Mouse (Mus musculus): ENCODE measurements around the gene Gm45808. TPM values are rescaled to one million over a fixed set of nuclear protein-coding genes. Genes with fewer than 3 reads are reported as not detected.

Gm45808 gene
- polyA plus RNA-seq, 1 experiment from 2014 or later: not detected

- H3K4me3 ChIP-seq: no peak overlapping the region
- no peak overlapping the region for H3K27ac ChIP-seq
- H3K4me1 ChIP-seq: peaks cover 35% of the 10 kb centered on the region
- H3K9me3 ChIP-seq: no peaks in the 10 kb centered on the region
- ATAC-seq (replicated peaks): no peak
- WGBS: 77% methylated on average over 13 of the region's 13 CpGs
- no peaks in the 10 kb centered on the region for H3K27me3 ChIP-seq (replicated peaks)
- H3K4me2 ChIP-seq: no peak overlapping the region
- H3K36me3 ChIP-seq (replicated peaks): peaks cover 10% of the 10 kb centered on the region
- no peak overlapping the region for H3K9ac ChIP-seq
These were observed 30.5 kb downstream of the Gm45808 start for GRCm38 (mm10) chr7:45455932-45456696.

GRCm38 (mm10) chr7:45454971-45455370 is 31.6 kb downstream of the Gm45808 start:
- H3K9ac ChIP-seq: no peak overlapping the region
- no peak overlapping the region for H3K4me3 ChIP-seq
- peaks cover 24% of the 10 kb centered on the region for H3K4me1 ChIP-seq
- H3K27me3 ChIP-seq (replicated peaks): no peaks in the 10 kb centered on the region
- WGBS: 90% methylated on average over 15 of the region's 15 CpGs
- H3K36me3 ChIP-seq (replicated peaks): peaks cover 10% of the 10 kb centered on the region
- ATAC-seq (replicated peaks): no peak
- H3K9me3 ChIP-seq: no peaks in the 10 kb centered on the region
- H3K27ac ChIP-seq: no peak overlapping the region
- no peak overlapping the region for H3K4me2 ChIP-seq

GRCm38 (mm10) chr7:45451344-45451982 is 35.1 kb downstream of the Gm45808 start:
- Histone ChIP-seq H3K9ac (no peak overlapping the region), H3K4me3 (no peak overlapping the region), H3K9me3 (no peaks in the 10 kb centered on the region), H3K27me3 (replicated peaks) (no peaks in the 10 kb centered on the region), H3K4me2 (no peak overlapping the region), H3K36me3 (replicated peaks) (peaks cover 10% of the 10 kb centered on the region), H3K27ac (peak overlapping the region; percentile 25; the same call in 1 of the 2 replicates), H3K4me1 (peaks cover 3% of the 10 kb centered on the region; the same call in 1 of the 2 replicates)
- ATAC-seq (replicated peaks): peak; percentile 53
- WGBS: 54% methylated on average over 23 of the region's 23 CpGs

- Histone ChIP-seq H3K4me1 (no peaks in the 10 kb centered on the region), H3K9me3 (no peaks in the 10 kb centered on the region), H3K27ac (no peak overlapping the region), H3K9ac (no peak overlapping the region), H3K36me3 (replicated peaks) (peaks cover 7% of the 10 kb centered on the region), H3K4me2 (no peak overlapping the region), H3K27me3 (replicated peaks) (no peaks in the 10 kb centered on the region), H3K4me3 (no peak overlapping the region)
- 88% methylated on average over 1 of the region's 1 CpGs for WGBS
- no peak for ATAC-seq (replicated peaks)
These were observed 36.6 kb downstream of the Gm45808 start for GRCm38 (mm10) chr7:45449974-45450373.

GRCm38 (mm10) chr7:45447325-45447990 is 39.2 kb downstream of the Gm45808 start:
- Histone ChIP-seq H3K4me1 (no peaks in the 10 kb centered on the region), H3K4me3 (no peak overlapping the region), H3K9ac (no peak overlapping the region), H3K36me3 (replicated peaks) (peaks cover 7% of the 10 kb centered on the region), H3K4me2 (no peak overlapping the region), H3K27ac (no peak overlapping the region), H3K27me3 (replicated peaks) (no peaks in the 10 kb centered on the region), H3K9me3 (no peaks in the 10 kb centered on the region)
- ATAC-seq (replicated peaks): no peak
- WGBS: 44% methylated on average over 11 of the region's 11 CpGs

- no peak overlapping the region for H3K27ac ChIP-seq
- H3K4me2 ChIP-seq: no peak overlapping the region
- H3K4me1 ChIP-seq: no peaks in the 10 kb centered on the region
- H3K9me3 ChIP-seq: no peaks in the 10 kb centered on the region
- H3K9ac ChIP-seq: no peak overlapping the region
- H3K27me3 ChIP-seq (replicated peaks): no peaks in the 10 kb centered on the region
- ATAC-seq (replicated peaks): no peak
- H3K4me3 ChIP-seq: no peak overlapping the region
- H3K36me3 ChIP-seq (replicated peaks): peaks cover 9% of the 10 kb centered on the region
These were observed 40.0 kb downstream of the Gm45808 start for GRCm38 (mm10) chr7:45446589-45446988.

GRCm38 (mm10) chr7:45443526-45444420 is 42.8 kb downstream of the Gm45808 start:
- no peaks in the 10 kb centered on the region for H3K9me3 ChIP-seq
- H3K4me2 ChIP-seq: no peak overlapping the region
- H3K27me3 ChIP-seq (replicated peaks): no peaks in the 10 kb centered on the region
- H3K4me1 ChIP-seq: no peaks in the 10 kb centered on the region
- no peak overlapping the region for H3K4me3 ChIP-seq
- no peak for ATAC-seq (replicated peaks)
- 91% methylated on average over 22 of the region's 22 CpGs for WGBS
- H3K36me3 ChIP-seq (replicated peaks): peaks cover 10% of the 10 kb centered on the region
- H3K9ac ChIP-seq: no peak overlapping the region
- no peak overlapping the region for H3K27ac ChIP-seq

- ATAC-seq (replicated peaks): no peak
- Histone ChIP-seq H3K4me2 (peak within 1 kb of the TSS; percentile 16), H3K4me3 (peak within 1 kb of the TSS; percentile 4; the same call in 1 of the 2 replicates), H3K27ac (no peak within 1 kb of the TSS), H3K4me1 (peaks cover 38% of the 10 kb centered on the region), H3K27me3 (replicated peaks) (no peaks in the 10 kb centered on the region), H3K9me3 (no peaks in the 10 kb centered on the region), H3K9ac (no peak within 1 kb of the TSS), H3K36me3 (replicated peaks) (0 out of 2 replicates have a peak, but pooled peaks cover 4% of the 10 kb centered on the region)
- whole genome bisulfite sequencing: 30% methylated on average over 19 of the region's 19 CpGs
These were observed 48.9 kb downstream of the Gm45808 start, which contains the start of gene Ruvbl2 for GRCm38 (mm10) chr7:45437521-45438276. Gene Ruvbl2 (minus strand): TSS chr7:45438096.

GRCm38 (mm10) chr7:45437046-45437445 is 49.6 kb downstream of the Gm45808 start:
- ATAC-seq (replicated peaks): no peak
- Histone ChIP-seq H3K9ac (no peak overlapping the region), H3K4me1 (peaks cover 41% of the 10 kb centered on the region)

GRCm38 (mm10) chr7:45436444-45436843 is 50.2 kb downstream of the Gm45808 start:
- Histone ChIP-seq H3K9me3 (no peaks in the 10 kb centered on the region), H3K36me3 (replicated peaks) (0 out of 2 replicates have a peak, but pooled peaks cover under 1% of the 10 kb centered on the region), H3K27ac (no peak overlapping the region), H3K4me1 (peaks cover 41% of the 10 kb centered on the region), H3K9ac (no peak overlapping the region), H3K27me3 (replicated peaks) (no peaks in the 10 kb centered on the region), H3K4me2 (peak overlapping the region; percentile 63; the same call in 1 of the 2 replicates), H3K4me3 (no peak overlapping the region)
- 94% methylated on average over 5 of the region's 5 CpGs for WGBS
- no peak for ATAC-seq (replicated peaks)

More at GRCm38 (mm10) chr7:45437046-45437445, 49.6 kb downstream of the Gm45808 start:
- H3K9me3 ChIP-seq: no peaks in the 10 kb centered on the region
- H3K27me3 ChIP-seq (replicated peaks): no peaks in the 10 kb centered on the region
- no peak overlapping the region for H3K27ac ChIP-seq
- no peak overlapping the region; the same call in 1 of the 2 replicates for H3K4me2 ChIP-seq
- 36% methylated on average over 6 of the region's 6 CpGs for WGBS
- H3K36me3 ChIP-seq (replicated peaks): 0 out of 2 replicates have a peak, but pooled peaks cover 4% of the 10 kb centered on the region
- H3K4me3 ChIP-seq: no peak overlapping the region

GRCm38 (mm10) chr7:45435038-45435437 is 51.6 kb downstream of the Gm45808 start:
- H3K27me3 ChIP-seq (replicated peaks): no peaks in the 10 kb centered on the region
- peak overlapping the region; percentile 58 for H3K9ac ChIP-seq
- peak; percentile 46 for ATAC-seq (replicated peaks)
- WGBS: 2% methylated on average over 16 of the region's 16 CpGs
- H3K4me2 ChIP-seq: peak overlapping the region; percentile 63
- peak overlapping the region; percentile 62 for H3K4me3 ChIP-seq
- no peaks in the 10 kb centered on the region for H3K36me3 ChIP-seq (replicated peaks)
- H3K9me3 ChIP-seq: no peaks in the 10 kb centered on the region
- peaks cover 41% of the 10 kb centered on the region for H3K4me1 ChIP-seq
- peak overlapping the region; percentile 67 for H3K27ac ChIP-seq

Measured in midbrain, embryonic 15.5 days (tissue).